Mouse (Mus musculus): ENCODE measurements around the gene Raly. TPM values are rescaled to one million over a fixed set of nuclear protein-coding genes. Genes with fewer than 3 reads are reported as not detected.

The Raly gene
- polyA plus RNA-seq, 1 experiment from 2014 or later = 41.0 TPM

DNA sequence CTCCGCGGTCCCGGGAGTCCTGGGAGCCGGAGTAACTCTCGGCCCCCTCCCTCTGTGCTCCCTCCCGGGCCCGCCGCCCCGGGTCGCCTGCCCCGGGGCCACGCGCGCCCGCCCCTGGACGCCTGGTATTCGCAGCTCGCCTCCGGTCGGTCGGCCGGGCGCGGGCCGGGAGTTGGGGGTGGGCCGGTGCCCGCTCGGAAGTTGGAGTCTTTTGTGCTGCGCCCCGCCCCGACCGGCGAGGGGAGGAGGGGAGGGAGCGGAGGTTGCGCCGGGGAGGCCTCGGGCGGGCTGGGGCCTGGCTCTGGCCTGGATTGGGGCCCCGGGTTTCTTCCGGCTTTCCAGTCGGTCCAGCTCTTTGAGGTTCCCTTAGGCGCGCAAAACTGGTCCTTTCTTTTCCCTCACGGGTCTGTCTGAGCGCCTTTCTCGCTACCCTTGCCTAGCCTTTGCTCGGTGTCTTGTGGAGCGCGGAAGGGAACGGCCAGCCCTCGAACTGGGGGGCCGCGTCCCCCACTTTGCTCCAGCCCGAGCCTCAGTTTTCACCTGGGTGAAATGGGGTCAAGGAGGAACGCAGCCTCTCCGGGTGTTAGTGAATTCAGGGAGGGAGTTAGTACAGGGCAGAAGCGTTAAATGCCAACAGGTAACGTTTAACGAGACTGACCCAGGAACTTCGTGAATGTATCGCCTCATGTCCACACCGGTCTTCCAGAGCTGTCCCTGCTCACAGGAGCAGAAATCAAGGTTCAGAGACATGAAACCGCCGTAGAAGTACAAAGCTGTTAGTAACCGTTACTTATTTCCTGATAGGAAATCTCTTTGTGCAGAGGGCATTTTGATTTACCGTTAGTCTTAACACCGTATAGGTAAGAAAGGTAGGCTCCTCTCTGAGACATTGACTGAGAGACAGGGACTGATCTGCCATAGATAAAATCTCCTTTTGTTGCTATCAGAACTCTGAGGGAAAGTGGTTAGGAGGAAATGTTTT, 1.1 kb downstream of the Raly start:
- 1% methylated on average over 49 of the region's 67 CpGs for WGBS
- Histone ChIP-seq H3K36me3 (replicated peaks; ENCODE audit: control insufficient read depth, insufficient read depth) (no peaks in the 10 kb centered on the region), H3K4me1 (replicated peaks; ENCODE audit: control insufficient read depth, insufficient read depth, low read length) (peaks cover 19% of the 10 kb centered on the region), H3K4me2 (replicated peaks) (peak overlapping the region; percentile 81), H3K27ac (peak overlapping the region; percentile 100), H3K4me3 (replicated peaks; ENCODE audit: low read length) (peak overlapping the region; percentile 92), H3K9me3 (ENCODE audit: control insufficient read depth, low read length) (no peaks in the 10 kb centered on the region), H3K9ac (peak overlapping the region; percentile 85), H3K27me3 (ENCODE audit: control insufficient read depth, insufficient read depth, low read length) (no peaks in the 10 kb centered on the region)
- ATAC-seq (ENCODE audit: low FRiP score) (peak; percentile 14; the same call in 1 of the 2 replicates), DNase-seq (ENCODE audit: low spot score) (peak; percentile 49)

DNA sequence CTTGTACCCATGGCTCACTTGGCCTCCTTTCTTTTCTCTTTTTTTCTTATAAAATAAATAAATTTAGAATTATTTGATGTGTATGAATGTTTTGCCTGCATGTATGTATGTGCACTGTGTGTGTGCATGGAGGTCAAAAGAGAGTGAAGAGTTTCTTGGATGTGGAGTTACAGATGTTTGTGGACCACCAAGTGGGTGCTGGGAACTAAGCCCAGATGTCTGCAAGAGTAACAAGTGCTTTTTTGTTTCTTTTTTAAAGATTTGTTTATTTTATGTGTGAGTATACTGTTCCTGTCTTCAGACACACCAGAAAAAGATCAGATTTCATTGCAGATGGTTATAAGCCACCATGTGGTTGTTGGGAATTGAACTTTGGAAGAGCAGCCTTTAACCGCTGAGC, 12.5 kb downstream of the Raly start:
- Histone ChIP-seq H3K9me3 (ENCODE audit: control insufficient read depth, low read length) (no peaks in the 10 kb centered on the region), H3K27me3 (ENCODE audit: control insufficient read depth, insufficient read depth, low read length) (no peaks in the 10 kb centered on the region), H3K4me1 (replicated peaks; ENCODE audit: control insufficient read depth, insufficient read depth, low read length) (no peaks in the 10 kb centered on the region), H3K27ac (no peak overlapping the region), H3K9ac (no peak overlapping the region), H3K4me3 (replicated peaks; ENCODE audit: low read length) (no peak overlapping the region), H3K36me3 (replicated peaks; ENCODE audit: control insufficient read depth, insufficient read depth) (no peaks in the 10 kb centered on the region), H3K4me2 (replicated peaks) (no peak overlapping the region)
- WGBS = 88% methylated on average over 1 of the region's 1 CpGs
- ATAC-seq (ENCODE audit: low FRiP score) = no peak
- no peak for DNase-seq (ENCODE audit: low spot score)

DNA sequence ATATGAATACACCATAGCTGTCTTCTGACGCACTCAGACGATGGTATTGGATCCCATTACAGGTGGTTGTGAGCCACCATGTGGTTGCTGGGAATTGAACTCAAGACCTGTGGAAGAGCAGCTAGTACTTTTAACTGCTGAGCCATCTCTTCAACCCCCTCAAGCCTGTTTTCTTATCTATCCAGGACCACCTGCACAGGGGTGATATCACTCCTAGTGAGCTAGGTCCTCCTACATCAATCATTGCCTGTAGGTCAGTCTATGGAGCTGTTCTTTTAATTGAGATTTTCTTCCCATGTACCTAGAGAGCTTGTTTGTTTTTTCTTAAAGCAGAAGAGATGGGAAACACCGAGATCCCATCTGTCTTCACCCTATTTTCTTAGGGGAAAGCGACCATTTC, 12.9 kb downstream of the Raly start:
- Histone ChIP-seq H3K4me1 (replicated peaks; ENCODE audit: control insufficient read depth, insufficient read depth, low read length) (no peaks in the 10 kb centered on the region), H3K36me3 (replicated peaks; ENCODE audit: control insufficient read depth, insufficient read depth) (no peaks in the 10 kb centered on the region), H3K27me3 (ENCODE audit: control insufficient read depth, insufficient read depth, low read length) (no peaks in the 10 kb centered on the region), H3K4me2 (replicated peaks) (no peak overlapping the region), H3K4me3 (replicated peaks; ENCODE audit: low read length) (no peak overlapping the region), H3K27ac (no peak overlapping the region), H3K9me3 (ENCODE audit: control insufficient read depth, low read length) (no peaks in the 10 kb centered on the region), H3K9ac (no peak overlapping the region)
- ATAC-seq (ENCODE audit: low FRiP score) (no peak), DNase-seq (ENCODE audit: low spot score) (no peak)
- WGBS = 72% methylated on average over 4 of the region's 4 CpGs

DNA sequence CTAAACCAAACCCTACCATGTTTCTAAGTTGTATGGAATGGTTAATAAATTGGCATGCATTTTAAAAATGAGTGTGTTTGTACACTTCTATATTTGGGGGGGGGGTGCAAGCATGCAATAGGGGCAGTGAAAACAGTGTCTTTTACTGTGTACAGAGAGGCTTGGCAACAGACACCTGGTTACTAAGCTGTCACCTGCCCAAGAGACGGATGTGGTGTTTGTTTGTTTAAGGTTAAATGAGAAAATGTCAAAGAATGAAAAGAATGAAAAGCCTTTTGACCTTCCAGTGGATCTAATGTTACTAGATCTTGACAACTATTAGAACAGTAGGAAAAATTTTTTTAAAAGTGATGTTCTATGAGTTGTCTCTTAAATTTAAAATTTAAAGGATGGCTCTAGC, 16.8 kb downstream of the Raly start:
- no peak for ATAC-seq (ENCODE audit: low FRiP score)

DNA sequence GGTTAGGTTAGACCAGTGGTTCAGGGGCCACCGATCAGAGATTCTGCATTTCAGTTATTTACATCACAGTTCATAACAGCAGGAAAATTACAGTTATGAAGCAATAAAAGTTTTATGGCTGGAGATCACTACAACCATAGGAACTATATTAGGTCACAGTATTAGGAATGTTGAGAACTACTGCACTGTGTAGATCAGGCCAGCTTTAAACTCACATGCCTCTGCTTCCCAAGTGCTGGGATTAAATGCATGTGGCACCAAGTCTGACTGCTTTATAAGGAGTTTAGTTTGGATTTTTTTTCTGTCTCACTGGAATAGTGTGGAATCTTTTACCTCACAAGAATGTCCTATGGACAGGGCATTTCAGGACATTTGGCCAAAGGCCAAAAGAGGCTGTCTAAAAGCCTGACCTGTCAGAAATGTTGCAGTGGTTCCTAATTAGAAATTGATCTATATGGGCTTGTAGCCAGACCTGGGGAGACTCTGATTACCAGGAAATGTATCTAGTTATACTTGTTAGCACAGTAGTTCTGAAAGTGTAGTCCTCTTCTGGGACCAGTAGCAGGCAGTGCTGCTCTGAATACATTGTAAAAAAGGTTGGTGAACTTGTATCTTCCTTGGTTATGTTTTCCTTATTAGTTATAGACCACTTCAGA, 18.3 kb downstream of the Raly start:
- Histone ChIP-seq H3K9ac (no peak overlapping the region), H3K27me3 (ENCODE audit: control insufficient read depth, insufficient read depth, low read length) (no peaks in the 10 kb centered on the region), H3K4me3 (replicated peaks; ENCODE audit: low read length) (no peak overlapping the region), H3K4me2 (replicated peaks) (no peak overlapping the region), H3K4me1 (replicated peaks; ENCODE audit: control insufficient read depth, insufficient read depth, low read length) (no peaks in the 10 kb centered on the region), H3K27ac (no peak overlapping the region), H3K36me3 (replicated peaks; ENCODE audit: control insufficient read depth, insufficient read depth) (no peaks in the 10 kb centered on the region), H3K9me3 (ENCODE audit: control insufficient read depth, low read length) (no peaks in the 10 kb centered on the region)
- 100% methylated on average over 1 of the region's 1 CpGs for WGBS
- peak; percentile 32 for DNase-seq (ENCODE audit: low spot score)
- no peak for ATAC-seq (ENCODE audit: low FRiP score)

More for the DNA sequence above, 16.8 kb downstream of the Raly start:
- 81% methylated on average over 1 of the region's 1 CpGs for whole genome bisulfite sequencing
- Histone ChIP-seq H3K27ac (no peak overlapping the region), H3K27me3 (ENCODE audit: control insufficient read depth, insufficient read depth, low read length) (no peaks in the 10 kb centered on the region), H3K36me3 (replicated peaks; ENCODE audit: control insufficient read depth, insufficient read depth) (no peaks in the 10 kb centered on the region), H3K4me1 (replicated peaks; ENCODE audit: control insufficient read depth, insufficient read depth, low read length) (no peaks in the 10 kb centered on the region), H3K9me3 (ENCODE audit: control insufficient read depth, low read length) (no peaks in the 10 kb centered on the region), H3K9ac (no peak overlapping the region), H3K4me2 (replicated peaks) (no peak overlapping the region), H3K4me3 (replicated peaks; ENCODE audit: low read length) (no peak overlapping the region)
- no peak for DNase-seq (ENCODE audit: low spot score)

DNA sequence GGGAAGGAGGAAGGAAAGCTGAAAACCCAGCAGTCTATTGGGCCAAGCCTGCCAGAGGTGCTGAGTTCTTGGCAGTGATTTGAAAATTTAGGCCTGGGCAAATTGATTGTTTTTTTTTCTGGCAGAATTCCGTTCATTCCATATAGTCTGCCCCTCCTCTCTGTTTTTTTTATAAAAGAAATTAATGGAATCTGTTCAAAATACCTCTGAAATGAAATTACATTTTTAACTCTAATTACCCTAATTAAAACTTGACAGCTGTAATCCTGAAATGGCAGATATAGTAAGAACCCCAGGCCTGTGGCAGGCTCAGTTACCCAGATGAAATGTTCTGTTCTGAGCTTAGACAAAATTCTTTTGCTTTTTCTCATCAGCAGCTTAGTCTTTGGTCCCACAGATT, 19.9 kb downstream of the Raly start:
- Histone ChIP-seq H3K4me2 (replicated peaks) (no peak overlapping the region), H3K27me3 (ENCODE audit: control insufficient read depth, insufficient read depth, low read length) (no peaks in the 10 kb centered on the region), H3K36me3 (replicated peaks; ENCODE audit: control insufficient read depth, insufficient read depth) (no peaks in the 10 kb centered on the region), H3K4me1 (replicated peaks; ENCODE audit: control insufficient read depth, insufficient read depth, low read length) (no peaks in the 10 kb centered on the region), H3K9ac (no peak overlapping the region), H3K27ac (no peak overlapping the region), H3K4me3 (replicated peaks; ENCODE audit: low read length) (no peak overlapping the region), H3K9me3 (ENCODE audit: control insufficient read depth, low read length) (no peaks in the 10 kb centered on the region)
- WGBS = 52% methylated on average over 1 of the region's 1 CpGs
- DNase-seq (ENCODE audit: low spot score) (no peak), ATAC-seq (ENCODE audit: low FRiP score) (no peak)

DNA sequence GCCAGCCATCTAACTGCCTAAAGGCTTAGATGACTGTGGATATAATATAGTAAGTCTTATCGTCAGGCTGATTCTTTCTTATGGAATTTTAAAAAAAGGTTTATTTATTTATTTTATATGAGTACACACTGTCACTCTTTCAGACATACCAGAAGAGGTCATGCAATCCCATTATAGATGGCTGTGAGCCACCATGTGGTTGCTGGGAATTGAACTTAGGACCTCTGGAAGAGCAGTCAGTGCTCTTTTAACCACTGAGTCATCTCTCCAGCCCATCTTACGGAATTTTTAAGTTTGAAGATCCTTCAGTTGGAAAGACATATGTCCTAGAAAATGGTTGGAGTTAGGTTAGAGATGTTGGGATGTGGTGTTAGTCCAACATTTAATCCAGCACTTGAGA, 22.5 kb downstream of the Raly start:
- Histone ChIP-seq H3K9ac (no peak overlapping the region), H3K4me3 (replicated peaks; ENCODE audit: low read length) (no peak overlapping the region), H3K36me3 (replicated peaks; ENCODE audit: control insufficient read depth, insufficient read depth) (no peaks in the 10 kb centered on the region), H3K27ac (no peak overlapping the region), H3K27me3 (ENCODE audit: control insufficient read depth, insufficient read depth, low read length) (no peaks in the 10 kb centered on the region), H3K9me3 (ENCODE audit: control insufficient read depth, low read length) (no peaks in the 10 kb centered on the region), H3K4me1 (replicated peaks; ENCODE audit: control insufficient read depth, insufficient read depth, low read length) (peaks cover 18% of the 10 kb centered on the region), H3K4me2 (replicated peaks) (no peak overlapping the region)
- 90% methylated on average over 2 of the region's 2 CpGs for WGBS
- no peak for DNase-seq (ENCODE audit: low spot score)
- no peak for ATAC-seq (ENCODE audit: low FRiP score)

DNA sequence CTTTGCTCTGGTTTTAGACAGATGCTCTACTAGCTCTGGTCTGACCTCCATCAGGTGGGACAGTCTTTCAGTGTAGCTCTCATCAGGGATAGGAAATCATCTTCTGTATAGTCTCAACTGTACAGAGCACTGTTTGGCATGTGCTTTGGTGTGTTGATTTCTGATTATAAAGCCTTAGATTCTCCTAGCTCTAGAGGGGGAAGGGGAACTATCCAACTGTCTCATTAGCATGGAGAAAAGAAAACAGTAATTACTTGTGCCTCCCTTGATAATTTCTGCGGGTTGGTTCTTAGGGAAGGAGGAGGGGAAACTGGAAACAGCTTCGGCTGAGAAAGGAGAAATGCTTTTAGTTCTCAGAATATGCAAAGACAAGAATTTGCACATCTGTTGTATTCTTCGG, 26.2 kb downstream of the Raly start:
- Histone ChIP-seq H3K4me1 (replicated peaks; ENCODE audit: control insufficient read depth, insufficient read depth, low read length) (peaks cover 20% of the 10 kb centered on the region), H3K27me3 (ENCODE audit: control insufficient read depth, insufficient read depth, low read length) (no peaks in the 10 kb centered on the region), H3K4me3 (replicated peaks; ENCODE audit: low read length) (no peak overlapping the region), H3K36me3 (replicated peaks; ENCODE audit: control insufficient read depth, insufficient read depth) (no peaks in the 10 kb centered on the region), H3K4me2 (replicated peaks) (peak overlapping the region; percentile 25), H3K9ac (no peak overlapping the region), H3K27ac (peak overlapping the region; percentile 40; the same call in 1 of the 2 replicates), H3K9me3 (ENCODE audit: control insufficient read depth, low read length) (no peaks in the 10 kb centered on the region)
- DNase-seq (ENCODE audit: low spot score) = no peak
- peak; percentile 27; the same call in 1 of the 2 replicates for ATAC-seq (ENCODE audit: low FRiP score)
- WGBS = 35% methylated on average over 3 of the region's 3 CpGs

DNA sequence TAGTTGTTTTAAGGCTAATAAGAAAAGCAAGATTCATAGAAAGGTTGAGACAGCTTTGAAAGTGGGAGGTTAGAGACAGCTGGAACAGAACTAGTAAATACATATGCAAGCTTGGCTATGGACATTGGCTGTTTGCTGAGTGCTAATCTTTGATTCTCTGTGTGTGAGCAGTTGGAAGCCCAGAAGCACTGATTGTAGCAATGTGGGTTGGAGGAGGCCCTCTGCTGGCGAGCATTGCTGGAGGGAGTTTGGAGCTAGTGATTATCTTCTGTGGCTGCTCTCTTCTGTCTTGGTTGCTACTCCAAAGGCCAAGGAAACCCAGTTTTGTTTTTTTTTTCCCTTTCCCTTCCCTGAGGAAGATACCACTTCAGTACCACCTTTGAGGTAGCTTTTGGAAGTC, 26.9 kb downstream of the Raly start:
- no peak overlapping the region for H3K9ac ChIP-seq
- no peak overlapping the region for H3K4me3 ChIP-seq (replicated peaks; ENCODE audit: low read length)
- H3K4me1 ChIP-seq (replicated peaks; ENCODE audit: control insufficient read depth, insufficient read depth, low read length) = peaks cover 20% of the 10 kb centered on the region
- peak overlapping the region; percentile 40; the same call in 1 of the 2 replicates for H3K27ac ChIP-seq
- no peaks in the 10 kb centered on the region for H3K9me3 ChIP-seq (ENCODE audit: control insufficient read depth, low read length)
- DNase-seq (ENCODE audit: low spot score) (peak; percentile 39), ATAC-seq (ENCODE audit: low FRiP score) (no peak)
- WGBS = 47% methylated on average over 1 of the region's 1 CpGs
- no peak overlapping the region for H3K4me2 ChIP-seq (replicated peaks)
- no peaks in the 10 kb centered on the region for H3K36me3 ChIP-seq (replicated peaks; ENCODE audit: control insufficient read depth, insufficient read depth)
- no peaks in the 10 kb centered on the region for H3K27me3 ChIP-seq (ENCODE audit: control insufficient read depth, insufficient read depth, low read length)

Measured in hindbrain, embryonic 14.5 days (tissue).